Mouse (Mus musculus) liver, postnatal 0 days (tissue): ENCODE measurements at regions not wholly inside any gene's neighbourhood (a gene's known extent, or its start where the extent isn't known, plus 50 kb on each side); places are given as distances from the start of the nearest gene placed in this dataset.

Experiments used
- CTCF ChIP-seq: sonication (generic); IDR thresholded peaks from 2 replicates; pipeline ENCODE4 v1.5.1; 2016; ENCODE audit warnings: antibody characterized with exemption, low read depth
- EP300 ChIP-seq: IDR thresholded peaks from 2 replicates; pipeline ENCODE4 v1.6.1; 2016; ENCODE audit warnings: antibody characterized with exemption, low read depth, mild to moderate bottlenecking

- no peak for TF ChIP-seq CTCF
- no peak for TF ChIP-seq EP300
These were observed 292.0 kb downstream of the Fut8 start for GRCm38 (mm10) chr12:77529955-77530354.
